Mouse (Mus musculus): Measurements from ENCODE around the gene Uqcc2. TPM values are rescaled to one million over a fixed set of nuclear protein-coding genes. Genes with fewer than 3 reads are reported as not detected.

The Uqcc2 gene
- polyA plus RNA-seq, 1 experiment from 2014 or later: 353 TPM

GRCm38 (mm10) chr17:27087426-27087825, 46.3 kb downstream of the Uqcc2 start:
- Histone ChIP-seq H3K4me3 (ENCODE audit: low read depth, low read length) (no peak overlapping the region), H3K4me2 (ENCODE audit: low read length) (no peak overlapping the region), H3K27me3 (replicated peaks; ENCODE audit: control insufficient read depth, insufficient read depth, low read length) (no peaks in the 10 kb centered on the region), H3K9ac (ENCODE audit: low read length) (no peak overlapping the region), H3K4me1 (replicated peaks; ENCODE audit: control insufficient read depth, insufficient read depth, low read length) (0 out of 2 replicates have a peak, but pooled peaks cover 4% of the 10 kb centered on the region), H3K27ac (ENCODE audit: low read depth) (no peak overlapping the region), H3K36me3 (ENCODE audit: control insufficient read depth, insufficient read depth, low read length) (peaks cover 27% of the 10 kb centered on the region; the same call in 1 of the 2 replicates), H3K9me3 (ENCODE audit: control insufficient read depth, low read length) (no peaks in the 10 kb centered on the region)
- ATAC-seq (replicated peaks; ENCODE audit: low FRiP score, low TSS enrichment, low read depth) (no peak), DNase-seq (ENCODE audit: low spot score) (no peak)
- 35% methylated on average over 12 of the region's 12 CpGs for WGBS

DNA sequence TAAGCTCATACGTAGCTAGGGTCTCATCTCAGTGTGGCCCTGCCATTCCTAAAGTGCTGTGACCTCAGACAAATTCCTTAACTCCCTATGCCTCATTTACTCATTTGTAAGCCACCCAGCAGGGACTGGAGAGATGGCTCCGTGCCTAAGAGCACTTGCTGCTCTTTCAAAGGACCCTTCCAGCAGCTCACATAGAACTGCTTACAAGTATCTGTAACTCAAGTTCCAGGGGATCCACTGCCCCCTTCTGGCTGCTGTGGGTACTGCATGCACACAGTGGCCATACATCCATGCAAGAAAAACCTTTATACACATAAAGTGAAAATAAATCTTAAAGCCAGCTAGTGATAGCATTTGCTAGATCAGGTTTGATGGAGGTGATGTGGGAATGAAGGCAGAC, 48.0 kb downstream of the Uqcc2 start:
- 72% methylated on average over 2 of the region's 2 CpGs for WGBS
- no peak overlapping the region for H3K27ac ChIP-seq (ENCODE audit: low read depth)
- H3K27me3 ChIP-seq (replicated peaks; ENCODE audit: control insufficient read depth, insufficient read depth, low read length): no peaks in the 10 kb centered on the region
- 0 out of 2 replicates have a peak, but pooled peaks cover 15% of the 10 kb centered on the region for H3K36me3 ChIP-seq (ENCODE audit: control insufficient read depth, insufficient read depth, low read length)
- no peak overlapping the region for H3K9ac ChIP-seq (ENCODE audit: low read length)
- H3K4me1 ChIP-seq (replicated peaks; ENCODE audit: control insufficient read depth, insufficient read depth, low read length): 0 out of 2 replicates have a peak, but pooled peaks cover 4% of the 10 kb centered on the region
- DNase-seq (ENCODE audit: low spot score) (peak; percentile 87), ATAC-seq (replicated peaks; ENCODE audit: low FRiP score, low TSS enrichment, low read depth) (no peak)
- H3K9me3 ChIP-seq (ENCODE audit: control insufficient read depth, low read length): no peaks in the 10 kb centered on the region
- H3K4me2 ChIP-seq (ENCODE audit: low read length): no peak overlapping the region
- no peak overlapping the region for H3K4me3 ChIP-seq (ENCODE audit: low read depth, low read length)

DNA sequence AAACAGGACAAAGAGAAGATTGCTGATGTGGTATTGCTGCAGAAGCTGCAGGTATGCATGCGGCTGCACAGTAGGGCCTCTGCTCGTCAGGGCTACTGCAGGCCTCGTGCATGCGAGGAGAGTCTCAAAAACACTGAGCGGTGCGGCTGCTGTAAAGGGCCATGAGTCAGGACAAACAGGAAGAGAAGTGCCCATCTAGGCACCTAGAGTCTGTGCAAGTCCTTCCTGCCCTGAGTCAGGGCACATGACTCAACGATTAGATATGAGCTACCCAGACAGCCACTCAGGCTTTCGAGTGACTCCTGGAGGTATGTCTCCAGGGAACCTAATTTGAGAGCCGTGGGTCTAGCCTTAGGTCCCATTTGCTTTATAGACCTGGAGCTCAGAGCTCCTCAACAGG, 50.1 kb downstream of the Uqcc2 start:
- whole genome bisulfite sequencing: 77% methylated on average over 9 of the region's 9 CpGs
- Histone ChIP-seq H3K4me3 (ENCODE audit: low read depth, low read length) (no peak overlapping the region), H3K9me3 (ENCODE audit: control insufficient read depth, low read length) (no peaks in the 10 kb centered on the region), H3K36me3 (ENCODE audit: control insufficient read depth, insufficient read depth, low read length) (0 out of 2 replicates have a peak, but pooled peaks cover 3% of the 10 kb centered on the region), H3K4me2 (ENCODE audit: low read length) (no peak overlapping the region), H3K27me3 (replicated peaks; ENCODE audit: control insufficient read depth, insufficient read depth, low read length) (no peaks in the 10 kb centered on the region), H3K4me1 (replicated peaks; ENCODE audit: control insufficient read depth, insufficient read depth, low read length) (peaks cover 10% of the 10 kb centered on the region; the same call in 1 of the 2 replicates), H3K9ac (ENCODE audit: low read length) (no peak overlapping the region), H3K27ac (ENCODE audit: low read depth) (no peak overlapping the region)
- ATAC-seq (replicated peaks; ENCODE audit: low FRiP score, low TSS enrichment, low read depth): no peak
- DNase-seq (ENCODE audit: low spot score): no peak

- ATAC-seq (replicated peaks; ENCODE audit: low FRiP score, low TSS enrichment, low read depth) (no peak), DNase-seq (ENCODE audit: low spot score) (no peak)
- Histone ChIP-seq H3K36me3 (ENCODE audit: control insufficient read depth, insufficient read depth, low read length) (0 out of 2 replicates have a peak, but pooled peaks cover 4% of the 10 kb centered on the region), H3K27me3 (replicated peaks; ENCODE audit: control insufficient read depth, insufficient read depth, low read length) (no peaks in the 10 kb centered on the region), H3K4me3 (ENCODE audit: low read depth, low read length) (no peak overlapping the region), H3K4me1 (replicated peaks; ENCODE audit: control insufficient read depth, insufficient read depth, low read length) (peaks cover 10% of the 10 kb centered on the region; the same call in 1 of the 2 replicates), H3K4me2 (ENCODE audit: low read length) (no peak overlapping the region), H3K27ac (ENCODE audit: low read depth) (no peak overlapping the region), H3K9me3 (ENCODE audit: control insufficient read depth, low read length) (peaks cover 2% of the 10 kb centered on the region; the same call in 1 of the 2 replicates), H3K9ac (ENCODE audit: low read length) (no peak overlapping the region)
- WGBS: 46% methylated on average over 8 of the region's 8 CpGs
Measured at GRCm38 (mm10) chr17:27082796-27083195, 50.9 kb downstream of the Uqcc2 start.

DNA sequence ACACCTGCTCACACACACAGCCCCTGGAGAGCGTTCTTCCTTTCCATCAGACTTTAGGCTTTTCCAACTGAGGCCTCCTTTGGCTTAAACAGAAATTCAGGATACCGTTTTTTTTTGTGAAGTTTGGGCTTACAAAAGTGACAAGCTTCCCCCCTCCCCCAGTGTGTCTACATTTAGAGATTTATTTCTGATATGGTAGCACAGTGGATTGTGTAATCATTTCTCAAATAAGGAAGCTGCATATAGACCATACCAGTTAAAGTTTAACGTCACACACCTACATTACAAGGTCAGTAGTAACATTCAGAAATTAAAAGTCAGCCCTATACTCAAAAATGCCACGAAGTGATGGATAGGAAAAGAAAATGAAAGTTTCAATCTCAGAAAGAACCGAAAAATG, 51.8 kb downstream of the Uqcc2 start:
- Histone ChIP-seq H3K4me3 (ENCODE audit: low read depth, low read length) (no peak overlapping the region), H3K9me3 (ENCODE audit: control insufficient read depth, low read length) (peaks cover 9% of the 10 kb centered on the region; the same call in 1 of the 2 replicates), H3K9ac (ENCODE audit: low read length) (no peak overlapping the region), H3K27ac (ENCODE audit: low read depth) (no peak overlapping the region), H3K4me1 (replicated peaks; ENCODE audit: control insufficient read depth, insufficient read depth, low read length) (peaks cover 10% of the 10 kb centered on the region; the same call in 1 of the 2 replicates), H3K36me3 (ENCODE audit: control insufficient read depth, insufficient read depth, low read length) (peaks cover 10% of the 10 kb centered on the region; the same call in 1 of the 2 replicates), H3K4me2 (ENCODE audit: low read length) (no peak overlapping the region), H3K27me3 (replicated peaks; ENCODE audit: control insufficient read depth, insufficient read depth, low read length) (no peaks in the 10 kb centered on the region)
- WGBS: 62% methylated on average over 5 of the region's 5 CpGs
- no peak for ATAC-seq (replicated peaks; ENCODE audit: low FRiP score, low TSS enrichment, low read depth)
- no peak for DNase-seq (ENCODE audit: low spot score)

GRCm38 (mm10) chr17:27078499-27078898, 55.2 kb downstream of the Uqcc2 start:
- Histone ChIP-seq H3K4me1 (replicated peaks; ENCODE audit: control insufficient read depth, insufficient read depth, low read length) (peaks cover 16% of the 10 kb centered on the region; the same call in 1 of the 2 replicates), H3K4me2 (ENCODE audit: low read length) (no peak overlapping the region), H3K27ac (ENCODE audit: low read depth) (no peak overlapping the region), H3K9ac (ENCODE audit: low read length) (no peak overlapping the region), H3K9me3 (ENCODE audit: control insufficient read depth, low read length) (peaks cover 9% of the 10 kb centered on the region; the same call in 1 of the 2 replicates), H3K4me3 (ENCODE audit: low read depth, low read length) (no peak overlapping the region), H3K27me3 (replicated peaks; ENCODE audit: control insufficient read depth, insufficient read depth, low read length) (no peaks in the 10 kb centered on the region), H3K36me3 (ENCODE audit: control insufficient read depth, insufficient read depth, low read length) (peaks cover 8% of the 10 kb centered on the region; the same call in 1 of the 2 replicates)
- ATAC-seq (replicated peaks; ENCODE audit: low FRiP score, low TSS enrichment, low read depth) (no peak), DNase-seq (ENCODE audit: low spot score) (no peak)
- WGBS: 75% methylated on average over 6 of the region's 6 CpGs

GRCm38 (mm10) chr17:27077920-27078319, 55.8 kb downstream of the Uqcc2 start:
- Histone ChIP-seq H3K27ac (ENCODE audit: low read depth) (no peak overlapping the region), H3K9me3 (ENCODE audit: control insufficient read depth, low read length) (peaks cover 9% of the 10 kb centered on the region; the same call in 1 of the 2 replicates), H3K9ac (ENCODE audit: low read length) (no peak overlapping the region), H3K36me3 (ENCODE audit: control insufficient read depth, insufficient read depth, low read length) (peaks cover 8% of the 10 kb centered on the region; the same call in 1 of the 2 replicates), H3K4me1 (replicated peaks; ENCODE audit: control insufficient read depth, insufficient read depth, low read length) (peaks cover 16% of the 10 kb centered on the region; the same call in 1 of the 2 replicates), H3K4me2 (ENCODE audit: low read length) (no peak overlapping the region), H3K4me3 (ENCODE audit: low read depth, low read length) (no peak overlapping the region), H3K27me3 (replicated peaks; ENCODE audit: control insufficient read depth, insufficient read depth, low read length) (no peaks in the 10 kb centered on the region)
- ATAC-seq (replicated peaks; ENCODE audit: low FRiP score, low TSS enrichment, low read depth) (no peak), DNase-seq (ENCODE audit: low spot score) (no peak)
- WGBS: 79% methylated on average over 6 of the region's 6 CpGs

GRCm38 (mm10) chr17:27077133-27077532, 56.6 kb downstream of the Uqcc2 start:
- Histone ChIP-seq H3K36me3 (ENCODE audit: control insufficient read depth, insufficient read depth, low read length) (peaks cover 8% of the 10 kb centered on the region; the same call in 1 of the 2 replicates), H3K4me3 (ENCODE audit: low read depth, low read length) (no peak overlapping the region), H3K9ac (ENCODE audit: low read length) (no peak overlapping the region), H3K4me1 (replicated peaks; ENCODE audit: control insufficient read depth, insufficient read depth, low read length) (peaks cover 16% of the 10 kb centered on the region; the same call in 1 of the 2 replicates), H3K27ac (ENCODE audit: low read depth) (no peak overlapping the region), H3K4me2 (ENCODE audit: low read length) (no peak overlapping the region), H3K27me3 (replicated peaks; ENCODE audit: control insufficient read depth, insufficient read depth, low read length) (no peaks in the 10 kb centered on the region), H3K9me3 (ENCODE audit: control insufficient read depth, low read length) (peaks cover 9% of the 10 kb centered on the region; the same call in 1 of the 2 replicates)
- DNase-seq (ENCODE audit: low spot score) (no peak), ATAC-seq (replicated peaks; ENCODE audit: low FRiP score, low TSS enrichment, low read depth) (no peak)
- WGBS: 94% methylated on average over 7 of the region's 7 CpGs
